19 mouse cellular contexts compared by ENCODE assay signal in the genomic region with DNA sequence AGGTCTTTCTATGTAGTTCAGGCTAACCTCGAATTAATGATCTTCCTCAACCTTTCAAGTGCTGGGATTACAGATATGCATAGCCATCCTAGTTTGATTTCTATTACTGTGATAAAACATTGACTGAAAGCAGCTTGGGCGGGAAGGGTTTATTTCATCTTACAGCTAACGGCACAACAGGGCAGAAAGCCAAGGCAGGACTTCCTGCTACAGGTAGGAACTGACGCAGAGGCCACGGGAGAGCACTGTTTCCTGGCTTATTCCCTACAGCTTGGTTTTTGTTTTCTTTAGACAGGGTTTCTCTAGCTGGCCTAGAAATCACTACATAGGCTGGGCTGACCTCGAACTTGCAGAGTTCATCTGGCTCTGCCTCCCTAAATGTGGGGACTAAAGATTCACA. TPM values are rescaled to one million over a fixed set of nuclear protein-coding genes. Genes with fewer than 3 reads are reported as not detected.
DNase-seq lines count a peak whose midpoint lies in the region; ATAC-seq and TF ChIP-seq lines count a peak whose summit lies in the region.
"Had no signal": no experiment of that assay in that cellular context is flagged by ENCODE, and none has a peak within 500 bp of the region (broad histone marks: within the 10 kb centered on the region; RNA-seq: fewer than 3 reads in every experiment).

No protein-coding gene starts in this region.

- H3K27me3 ChIP-seq in kidney, adult 2 months (replicated peaks; ENCODE audit: control insufficient read depth, insufficient read depth, low read length) = no peaks in the 10 kb centered on the region
- no peaks in the 10 kb centered on the region for H3K27me3 ChIP-seq in splenic B cell, adult 2 months (ENCODE audit: control insufficient read depth, insufficient read depth, low read length, poor library complexity, severe bottlenecking)
- H3K27me3 ChIP-seq: CH12.LX; embryonic facial prominence, embryonic 12.5 days; heart, embryonic 12.5 days; midbrain, embryonic 13.5 days had no signal

- DNase-seq in kidney, adult 2 months = peak; percentile 28
- DNase-seq in kidney, adult 11 months = no peak
- peak; percentile 16 for DNase-seq in CD4-positive helper T cell, adult 2 months (ENCODE audit: low read depth, low spot score)
- peak; percentile 4 for DNase-seq in splenic B cell, adult 2 months (ENCODE audit: low read depth, low spot score)
- DNase-seq in neural tube, embryonic 10.5 days (ENCODE audit: extremely low spot score, low spot score) = no peak
- no peak for DNase-seq in cerebellum, adult 9-10 months
- DNase-seq: cerebellum, postnatal 25 days; lung, adult 18-20 months; right cerebral cortex, adult 18-20 months; spleen, adult 18-20 months had no signal

- 52% methylated on average over 6 of the region's 6 CpGs for WGBS in kidney, adult 2 months

- peak; percentile 39 to 51; a peak in 2 of 4 replicates for ATAC-seq in hematopoietic stem cell, adult 5-6 weeks (replicated peaks in 1 of 2; ENCODE audit: insufficient read depth in 1 of 2, low FRiP score in 2 of 2, low TSS enrichment in 1 of 2, low read depth in 1 of 2, poor library complexity in 2 of 2, severe bottlenecking in 2 of 2)
- no peak for ATAC-seq in megakaryocyte, adult 5-6 weeks (ENCODE audit: poor library complexity, severe bottlenecking)
- ATAC-seq: midbrain, embryonic 13.5 days had no signal

- no peaks in the 10 kb centered on the region for H3K4me1 ChIP-seq in kidney, adult 2 months (ENCODE audit: control insufficient read depth, insufficient read depth, low read length)
- H3K4me1 ChIP-seq: hindbrain, embryonic 10.5 days; midbrain, embryonic 13.5 days had no signal

- no peaks in the 10 kb centered on the region for H3K36me3 ChIP-seq in kidney, adult 2 months (ENCODE audit: control insufficient read depth, insufficient read depth, low read length)
- H3K36me3 ChIP-seq in splenic B cell, adult 2 months (ENCODE audit: control insufficient read depth, insufficient read depth, low read length, poor library complexity, severe bottlenecking) = no peaks in the 10 kb centered on the region
- H3K36me3 ChIP-seq: embryonic facial prominence, embryonic 12.5 days; heart, embryonic 12.5 days; hindbrain, embryonic 10.5 days; midbrain, embryonic 13.5 days had no signal

- no peak for TF ChIP-seq CTCF in kidney, adult 2 months (conservative IDR thresholded peaks at IDR 0.05; ENCODE audit: insufficient read depth, insufficient read length, low read depth, low read length)

- no peak overlapping the region for H3K4me3 ChIP-seq in kidney, adult 2 months (ENCODE audit: insufficient read depth, low read depth, low read length)
- H3K4me3 ChIP-seq: embryonic facial prominence, embryonic 12.5 days; heart, embryonic 12.5 days; hindbrain, embryonic 10.5 days; midbrain, embryonic 13.5 days; myocyte had no signal

- no peak overlapping the region for H3K27ac ChIP-seq in kidney, adult 2 months (ENCODE audit: insufficient read depth, low read depth, low read length)
- H3K27ac ChIP-seq: embryonic facial prominence, embryonic 12.5 days; hindbrain, embryonic 10.5 days; macrophage; midbrain, embryonic 13.5 days had no signal

- TF ChIP-seq POLR2A in kidney, adult 2 months (IDR thresholded peaks at IDR 0.05; ENCODE audit: low read depth, low read length) = no peak

RNA-seq across cellular contexts. Expression of a gene that starts 40.1 kb away (rescaled TPM):
- polyA plus RNA-seq in kidney, adult 2 months (2012; rRNA removed) = 26.0 and 26.1 TPM in 2 replicates
- total RNA-seq in hematopoietic stem cell, adult 5-6 weeks (2017) = 40.1 and 67.9 TPM in 2 replicates
- total RNA-seq in megakaryocyte, adult 5-6 weeks (2015) = 32.2 and 33.1 TPM in 2 replicates
- 17.6 and 19.4 TPM in 2 replicates for total RNA-seq in megakaryocyte, adult 5-6 weeks (2017)

Comparison
In these comparisons a context has a peak if more than half of its experiments do, and no peak if none do; other contexts are left out.
1. DNase-seq: peak in kidney, adult 2 months (single experiment), CD4-positive helper T cell, adult 2 months (single experiment) and splenic B cell, adult 2 months (single experiment); none in kidney, adult 11 months (single experiment), neural tube, embryonic 10.5 days (single experiment) and cerebellum, adult 9-10 months (single experiment).